Mouse (Mus musculus) embryo, embryonic 11.5 days (tissue): ENCODE results near the gene Ociad2.

Source experiments
- DNase-seq: peaks from one replicate; pipeline ENCODE4 v3.0.0-alpha.2; 2012; ENCODE audit warnings: low read depth, low spot score

Ociad2 gene

GRCm38 (mm10) chr5:73340723-73341235, at the start of gene Ociad2:
Gene Ociad2, minus strand, starts transcription at chr5:73341028.
- no peak for DNase-seq

GRCm38 (mm10) chr5:73383647-73383970, 42.8 kb upstream of the Ociad2 start:
- DNase-seq = no peak

- DNase-seq = peak; percentile 70
These were observed 42.2 kb upstream of the Ociad2 start for GRCm38 (mm10) chr5:73382737-73383646.

GRCm38 (mm10) chr5:73381976-73382540, 41.2 kb upstream of the Ociad2 start:
- DNase-seq = no peak

GRCm38 (mm10) chr5:73381510-73381909, 40.7 kb upstream of the Ociad2 start:
- no peak for DNase-seq

GRCm38 (mm10) chr5:73380829-73381228, 40.0 kb upstream of the Ociad2 start:
- DNase-seq = no peak

GRCm38 (mm10) chr5:73379908-73380307, 39.1 kb upstream of the Ociad2 start:
- DNase-seq = peak; percentile 67

GRCm38 (mm10) chr5:73376491-73376890, 35.7 kb upstream of the Ociad2 start:
- DNase-seq = no peak

- DNase-seq = no peak
These were observed 35.2 kb upstream of the Ociad2 start for GRCm38 (mm10) chr5:73376041-73376440.

GRCm38 (mm10) chr5:73373184-73373583, 32.4 kb upstream of the Ociad2 start:
- DNase-seq = no peak

GRCm38 (mm10) chr5:73372601-73373000, 31.8 kb upstream of the Ociad2 start:
- DNase-seq = no peak

GRCm38 (mm10) chr5:73369731-73370130, 28.9 kb upstream of the Ociad2 start:
- no peak for DNase-seq

GRCm38 (mm10) chr5:73368845-73369447, 28.1 kb upstream of the Ociad2 start:
- DNase-seq = no peak

GRCm38 (mm10) chr5:73367906-73368305, 27.1 kb upstream of the Ociad2 start:
- DNase-seq = no peak

- no peak for DNase-seq
These were observed 23.5 kb upstream of the Ociad2 start for GRCm38 (mm10) chr5:73364107-73364864.

- DNase-seq = no peak
These were observed 22.0 kb upstream of the Ociad2 start for GRCm38 (mm10) chr5:73362791-73363190.

- no peak for DNase-seq
These were observed 21.5 kb upstream of the Ociad2 start for GRCm38 (mm10) chr5:73362338-73362737.

GRCm38 (mm10) chr5:73360240-73360639, 19.4 kb upstream of the Ociad2 start:
- no peak for DNase-seq

- DNase-seq = no peak
These were observed 18.9 kb upstream of the Ociad2 start for GRCm38 (mm10) chr5:73359752-73360141.

- no peak for DNase-seq
These were observed 18.4 kb upstream of the Ociad2 start for GRCm38 (mm10) chr5:73359134-73359751.

GRCm38 (mm10) chr5:73355393-73355792, 14.6 kb upstream of the Ociad2 start:
- DNase-seq = no peak
